Mouse (Mus musculus) small intestine, adult 2 months (tissue): ENCODE data around the gene Drosha.

Source experiments
- CTCF ChIP-seq: fragments of 200-500 bp; IDR thresholded peaks from 2 replicates; pipeline ENCODE4 v1.5.1; 2012; ENCODE audit warnings: low read depth, mild to moderate bottlenecking, control low read depth, inconsistent platforms, low read length, moderate library complexity, mixed read lengths; ENCODE audit not compliant: insufficient replicate concordance, insufficient read length; ENCODE audit errors: extremely low read depth
- POLR2A ChIP-seq: fragments of 200-500 bp; IDR thresholded peaks from 2 replicates; pipeline ENCODE4 v1.6.1; 2012; ENCODE audit warnings: low read depth, mild to moderate bottlenecking, control low read depth, inconsistent platforms, low read length, moderate library complexity

- TF ChIP-seq POLR2A = no peak
- TF ChIP-seq CTCF = no peak
These were observed 60.2 kb downstream of the Drosha start for GRCm38 (mm10) chr15:12884855-12885254.
